Mouse (Mus musculus) telencephalon, adult 2 months (tissue): ENCODE results near the gene Gm21954.

Experiments
- DNase-seq: peaks from one replicate; pipeline ENCODE4 v3.0.0-alpha.2; 2011; ENCODE audit warnings: low read depth, low spot score

Gm21954 gene

GRCm38 (mm10) chr3:55462904-55463668 lies 8.9 kb downstream of the Gm21954 start:
- no peak for DNase-seq

- DNase-seq = peak; percentile 97
Measured at GRCm38 (mm10) chr3:55461685-55462655, 10.0 kb downstream of the Gm21954 start.

- no peak for DNase-seq
Measured at GRCm38 (mm10) chr3:55461092-55461491, 10.9 kb downstream of the Gm21954 start.

- DNase-seq = no peak
Measured at GRCm38 (mm10) chr3:55452464-55452863, 19.5 kb downstream of the Gm21954 start.

- DNase-seq = no peak
Measured at GRCm38 (mm10) chr3:55451877-55452276, 20.1 kb downstream of the Gm21954 start.

- DNase-seq = peak; percentile 90
Measured at GRCm38 (mm10) chr3:55451035-55451434, 21.0 kb downstream of the Gm21954 start.

- DNase-seq = no peak
Measured at GRCm38 (mm10) chr3:55449148-55449547, 22.9 kb downstream of the Gm21954 start.

- peak; percentile 97 for DNase-seq
Measured at GRCm38 (mm10) chr3:55447486-55448460, 24.2 kb downstream of the Gm21954 start.

- no peak for DNase-seq
Measured at GRCm38 (mm10) chr3:55446681-55447080, 25.3 kb downstream of the Gm21954 start.

- DNase-seq = no peak
Measured at GRCm38 (mm10) chr3:55443725-55444124, 28.3 kb downstream of the Gm21954 start.

GRCm38 (mm10) chr3:55443271-55443670 lies 28.7 kb downstream of the Gm21954 start:
- no peak for DNase-seq

GRCm38 (mm10) chr3:55442012-55442645 lies 29.9 kb downstream of the Gm21954 start:
- peak; percentile 86 for DNase-seq

- peak; percentile 81 for DNase-seq
Measured at GRCm38 (mm10) chr3:55440342-55440741, 31.7 kb downstream of the Gm21954 start.

GRCm38 (mm10) chr3:55438824-55439446 lies 33.1 kb downstream of the Gm21954 start:
- DNase-seq = no peak

- no peak for DNase-seq
Measured at GRCm38 (mm10) chr3:55434276-55434675, 37.7 kb downstream of the Gm21954 start.

- no peak for DNase-seq
Measured at GRCm38 (mm10) chr3:55431223-55431622, 40.8 kb downstream of the Gm21954 start.

GRCm38 (mm10) chr3:55430022-55430549 lies 41.9 kb downstream of the Gm21954 start:
- DNase-seq = no peak

- peak; percentile 81 for DNase-seq
Measured at GRCm38 (mm10) chr3:55423640-55424397, 48.2 kb downstream of the Gm21954 start.

- DNase-seq = no peak
Measured at GRCm38 (mm10) chr3:55420436-55421083, 51.5 kb downstream of the Gm21954 start.
